Mouse (Mus musculus) gastrocnemius, postnatal 4 days (tissue): ENCODE data around the gene Krt90. TPM values are rescaled to one million over a fixed set of nuclear protein-coding genes. Genes with fewer than 3 reads are reported as not detected.

Experiments used
- DNase-seq, 2 experiments: peaks; one replicate each; pipeline ENCODE4 v3.0.0; 2021 to 2022; ENCODE audit warnings: low spot score in 2 of 2, mixed read lengths in 2 of 2
- long read RNA-seq, 2 experiments: library from polyadenylated mRNA; stranded (forward); transcript quantifications; one replicate each; pipeline ENCODE4 v2.0.0; 2021
- total RNA-seq, 2 experiments: library from RNA; stranded (reverse); gene quantifications; 2 replicates each; pipeline ENCODE4 v1.2.3; 2021

The Krt90 gene
- not detected for total RNA-seq
- long read RNA-seq, experiment 1: 0 reads
- long read RNA-seq, experiment 2: 0 reads

GRCm38 (mm10) chr15:101562850-101563249 is at the start of gene Krt90:
Gene Krt90, minus strand, starts transcription at chr15:101562950.
- DNase-seq: no peak

GRCm38 (mm10) chr15:101599123-101599522 is 36.4 kb upstream of the Krt90 start:
- no peak for DNase-seq

DNA sequence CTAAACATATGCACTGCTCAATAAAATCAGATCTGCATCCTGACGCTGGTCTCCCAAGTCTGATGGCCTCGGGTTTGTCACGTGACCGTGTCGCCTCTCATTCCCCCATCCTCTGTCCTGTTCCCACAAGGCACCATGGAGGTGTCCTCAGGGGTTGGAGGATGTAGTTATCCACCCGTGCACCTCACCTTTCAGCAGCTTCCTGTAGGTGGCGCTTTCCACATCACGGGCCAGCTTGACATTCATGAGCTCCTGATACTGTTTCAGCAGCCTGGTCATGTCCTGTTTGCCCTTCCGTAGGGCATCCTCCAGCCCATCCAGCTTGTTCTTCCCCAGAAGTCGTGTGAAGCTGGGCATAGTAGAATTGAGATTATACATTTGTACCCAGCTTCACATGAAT is 25.5 kb upstream of the Krt90 start:
- no peak for DNase-seq

- DNase-seq: no peak
Measured at GRCm38 (mm10) chr15:101584456-101584855, 21.7 kb upstream of the Krt90 start.

GRCm38 (mm10) chr15:101583211-101583965 is 20.6 kb upstream of the Krt90 start:
- DNase-seq: no peak

- DNase-seq: no peak
Measured at GRCm38 (mm10) chr15:101581701-101582100, 19.0 kb upstream of the Krt90 start.

- no peak for DNase-seq
Measured at GRCm38 (mm10) chr15:101575506-101575905, 12.8 kb upstream of the Krt90 start.

DNA sequence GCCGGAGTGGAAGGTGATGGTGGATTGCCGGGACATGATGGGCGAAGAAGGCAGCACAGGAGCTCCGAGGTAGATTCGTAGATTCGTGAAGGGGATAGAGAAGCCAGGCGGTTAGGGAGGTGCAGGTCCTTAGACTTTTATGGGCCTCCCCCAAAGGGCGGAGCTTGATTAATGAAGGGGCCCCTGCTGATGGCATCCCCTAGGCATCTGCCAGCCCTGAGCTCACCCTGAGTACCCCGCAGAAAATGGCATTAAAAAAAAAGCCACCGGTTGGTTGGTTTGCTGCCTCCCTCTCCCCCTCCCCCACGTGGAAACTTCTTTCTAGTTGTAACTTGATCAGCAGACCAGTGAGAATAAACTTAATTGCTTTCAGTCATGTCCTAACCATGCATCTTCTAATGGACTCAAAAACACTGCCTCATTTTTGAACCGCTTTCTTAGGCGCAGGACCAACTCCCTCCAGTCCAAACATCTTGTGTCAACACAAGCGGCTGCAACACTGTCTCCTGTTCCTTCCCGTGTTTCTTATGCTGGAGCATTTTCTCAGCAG is 11.1 kb upstream of the Krt90 start, which contains the start of gene Krt75:
Krt75 (minus strand) TSS at position 109 of the 550 bp plus-strand sequence.
- no peak for DNase-seq

GRCm38 (mm10) chr15:101567780-101568179 is 5.0 kb upstream of the Krt90 start:
- DNase-seq: no peak

DNA sequence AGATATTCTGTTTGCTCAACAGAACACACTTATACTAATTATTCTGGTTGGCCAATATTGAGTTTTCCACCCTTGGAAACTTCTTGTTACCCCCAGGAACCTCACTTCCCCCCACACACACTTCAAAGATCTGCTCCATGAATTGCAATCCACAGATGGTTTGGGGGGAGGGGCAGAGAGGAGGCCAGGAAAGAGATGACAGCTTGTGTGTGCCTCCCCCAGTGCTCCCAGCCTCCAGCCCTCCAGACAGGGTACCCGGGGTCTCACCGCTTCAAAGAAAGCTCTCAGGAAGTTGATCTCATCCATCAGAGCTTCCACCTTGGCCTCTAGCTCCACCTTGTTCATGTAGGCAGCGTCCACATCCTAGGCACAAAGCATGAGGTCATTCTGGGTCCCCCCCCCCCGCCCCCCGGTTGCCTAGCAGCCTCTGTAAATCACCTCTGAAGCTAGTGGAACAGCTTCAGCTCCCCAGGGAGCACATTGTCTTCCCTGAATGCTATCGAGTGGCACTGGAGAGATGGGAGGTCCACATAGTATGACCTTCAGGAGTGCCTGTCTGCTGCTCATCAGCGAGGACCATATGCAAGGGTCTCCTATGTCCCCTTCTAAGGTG is 4.6 kb downstream of the Krt90 start:
- no peak for DNase-seq

DNA sequence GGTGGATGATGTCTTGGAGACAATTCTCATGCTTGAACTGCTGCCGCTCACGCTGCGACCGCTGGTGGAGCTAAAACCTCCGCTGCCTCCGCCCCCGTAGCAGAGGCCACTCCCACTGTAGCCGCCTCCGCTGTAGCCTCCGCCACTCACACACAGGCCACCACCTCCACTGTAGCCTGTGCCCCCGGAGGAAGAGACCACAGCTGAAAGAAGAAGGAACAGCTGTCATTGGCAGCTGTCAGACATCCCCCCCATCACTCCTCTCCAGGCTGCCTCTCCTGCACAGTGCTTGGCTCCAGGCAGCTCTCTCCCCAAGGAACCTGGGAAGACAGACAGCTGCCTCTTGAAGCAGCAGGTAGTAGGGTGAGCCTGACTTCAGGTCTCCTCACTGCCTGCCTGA is 9.6 kb downstream of the Krt90 start:
- peak in 1 of 2 experiments; percentile 56 for DNase-seq

GRCm38 (mm10) chr15:101552188-101552587 is 10.6 kb downstream of the Krt90 start:
- no peak for DNase-seq

GRCm38 (mm10) chr15:101550567-101550966 is 12.2 kb downstream of the Krt90 start, which contains the start of gene Krt82:
Gene Krt82, minus strand, starts transcription at chr15:101550667.
- no peak for DNase-seq

GRCm38 (mm10) chr15:101544478-101544877 is 18.3 kb downstream of the Krt90 start:
- no peak for DNase-seq

DNA sequence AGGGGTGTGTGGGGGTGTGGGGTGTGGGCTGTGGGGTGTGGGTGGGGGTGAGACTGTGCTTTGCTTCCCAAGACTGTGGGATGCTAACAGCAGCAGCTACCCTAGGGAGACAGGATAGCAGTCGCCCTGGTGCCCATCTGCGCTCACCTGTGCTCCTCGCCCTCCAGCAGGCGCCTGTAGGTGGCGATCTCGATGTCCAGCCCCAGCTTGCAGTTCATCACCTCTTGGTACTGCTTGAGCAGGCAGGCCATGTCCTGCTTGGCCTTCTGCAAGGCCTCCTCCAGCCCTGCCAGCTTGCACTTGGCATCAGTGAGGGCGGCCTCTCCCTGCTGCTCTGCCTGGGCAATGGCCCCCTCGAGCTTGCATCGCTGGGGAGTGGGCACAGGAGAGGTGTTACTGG is 20.2 kb downstream of the Krt90 start:
- DNase-seq: no peak

DNA sequence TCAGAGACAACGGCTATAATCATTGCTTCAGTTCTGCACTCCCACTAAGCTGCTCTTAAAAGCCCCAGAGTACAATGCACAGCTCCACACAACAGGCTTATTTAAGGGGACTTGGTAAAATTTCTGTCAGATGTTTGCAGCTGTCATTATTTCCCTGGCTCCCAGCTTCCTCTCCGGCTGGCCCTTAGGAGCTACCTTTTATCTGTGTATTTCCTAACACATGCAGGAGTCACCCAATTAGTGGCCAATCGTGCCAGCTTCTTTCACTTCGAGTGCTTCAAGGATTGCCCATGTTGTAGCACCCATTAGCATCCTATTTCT is 24.2 kb downstream of the Krt90 start:
- DNase-seq: no peak

DNA sequence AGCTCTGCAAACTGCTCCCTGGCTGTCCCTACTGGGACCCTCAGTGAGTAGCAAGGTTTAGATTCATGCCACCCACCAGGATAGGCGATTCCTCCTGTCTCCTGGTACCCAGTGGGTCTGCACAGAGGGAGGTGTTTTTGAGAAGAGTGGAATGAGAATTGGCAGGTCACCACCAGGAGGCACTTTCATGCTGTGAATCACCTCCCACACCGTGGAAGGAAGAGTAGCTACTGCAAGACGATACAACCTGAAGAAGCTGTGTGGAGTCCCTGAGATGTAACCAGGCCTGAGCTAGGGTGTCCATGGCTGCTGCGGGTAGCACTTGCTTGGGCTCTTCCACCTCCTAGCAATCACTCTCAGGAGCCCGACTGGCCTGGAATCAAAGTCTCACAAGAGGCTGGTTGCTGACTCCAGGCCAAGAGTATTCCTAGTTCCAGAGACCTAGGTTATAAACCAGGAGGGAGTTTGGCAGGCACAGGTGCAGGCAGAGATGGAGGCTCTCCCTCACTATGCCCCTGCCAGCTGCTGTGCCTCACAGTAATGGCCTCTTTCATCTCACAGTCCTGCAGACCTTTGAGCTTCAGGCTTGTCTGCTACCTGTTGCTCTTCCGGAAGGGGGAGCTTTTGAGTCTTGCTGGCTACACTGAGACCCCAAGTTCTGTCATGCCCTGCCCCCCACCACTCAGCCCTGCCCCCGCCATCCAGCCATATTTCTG is 24.7 kb downstream of the Krt90 start:
- DNase-seq: no peak

DNA sequence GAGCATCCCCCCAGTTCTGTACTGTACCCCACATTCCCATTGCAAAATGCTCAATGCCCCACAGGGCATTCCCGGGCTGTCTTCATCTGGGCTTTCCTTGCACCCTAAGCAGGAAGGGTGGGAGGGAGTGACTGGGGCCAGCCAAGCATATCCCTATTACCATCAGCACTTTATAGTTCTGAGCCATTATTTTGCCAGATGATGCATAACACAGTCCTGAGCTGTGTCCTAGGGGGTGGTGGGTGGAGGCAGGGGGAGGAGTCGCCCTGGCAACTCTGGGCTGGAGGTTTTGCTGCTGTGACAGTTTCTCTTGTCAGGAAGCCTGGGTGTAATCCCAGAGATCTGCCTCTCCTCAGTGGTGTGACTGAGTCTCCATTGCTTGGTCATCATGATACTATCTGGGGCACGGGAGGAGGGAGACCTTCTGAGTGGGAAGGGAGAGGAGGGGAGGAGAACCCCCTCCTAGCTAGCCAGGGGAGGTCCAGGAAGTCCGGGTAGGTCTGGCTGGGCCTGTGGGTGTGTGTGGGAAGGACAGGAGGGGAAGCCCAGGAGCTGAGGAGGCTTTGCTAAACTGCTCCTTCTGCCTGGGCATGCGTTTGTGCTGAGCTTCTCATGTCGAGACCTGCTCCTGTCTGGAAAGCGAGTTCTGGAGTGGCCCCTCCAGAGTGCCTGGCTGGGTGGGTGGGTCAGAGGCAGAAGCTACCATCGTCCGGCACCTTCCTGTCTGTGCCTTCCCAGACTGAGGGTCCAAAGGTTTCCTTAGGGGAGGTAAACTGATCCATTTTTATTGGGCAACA is 26.5 kb downstream of the Krt90 start:
- no peak for DNase-seq

- no peak for DNase-seq
Measured at GRCm38 (mm10) chr15:101532720-101533119, 30.0 kb downstream of the Krt90 start, which contains the start of gene Krt84. Gene Krt84, minus strand, starts transcription at chr15:101532820.

DNA sequence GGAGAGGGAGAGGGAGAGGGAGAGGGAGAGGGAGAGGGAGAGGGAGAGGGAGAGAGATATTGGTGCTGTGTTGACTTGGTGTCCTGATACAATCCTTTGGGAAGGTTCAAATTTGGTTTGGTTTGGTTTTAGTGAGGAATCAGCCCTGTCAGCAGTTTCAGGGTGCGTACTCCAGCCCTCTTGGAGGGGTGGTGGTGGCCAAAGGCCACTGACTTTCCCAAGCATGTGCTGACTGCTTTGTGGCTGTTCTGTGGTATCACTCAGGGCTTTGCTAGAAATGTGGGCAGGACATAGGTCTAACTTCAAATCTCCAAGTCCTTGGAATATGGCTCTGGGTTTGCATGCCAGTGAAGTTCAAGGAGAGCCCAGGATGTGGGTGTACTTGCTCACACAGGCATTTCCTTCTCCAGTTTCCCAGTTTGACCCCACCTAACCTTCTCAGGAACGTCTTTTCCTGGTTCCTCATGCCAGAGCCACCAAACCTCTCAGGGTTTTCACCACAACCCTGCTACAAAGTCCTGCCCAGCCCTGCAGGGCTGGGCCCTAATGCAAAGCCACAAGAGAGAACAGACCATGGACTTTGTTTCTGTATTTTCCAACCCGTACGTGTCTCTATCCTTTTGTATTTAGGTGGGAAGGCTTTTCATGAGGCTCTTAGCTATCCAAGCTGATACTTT is 40.1 kb downstream of the Krt90 start:
- no peak for DNase-seq
